Mouse (Mus musculus) ES-Bruce4 (cell line): ENCODE data around the gene Nprl3.
"Not testable (repeated sequence)": the region's sequence is repeated elsewhere in the genome, so short reads cannot be mapped to it uniquely, and the experiment has no call there.

ENCODE experiments used
- CTCF ChIP-seq: IDR thresholded peaks from one replicate; pipeline ENCODE4 v1.8.1; 2011; ENCODE audit warnings: low read depth, low read length
- POLR2A ChIP-seq: IDR thresholded peaks from one replicate; pipeline ENCODE4 v1.8.1; 2011; ENCODE audit warnings: low read length; ENCODE audit not compliant: insufficient read depth

GRCm38 (mm10) chr11:32299865-32300264, 32.4 kb upstream of the Nprl3 start, which contains the start of gene Hbq1a:
- not testable (repeated sequence) for TF ChIP-seq POLR2A
- peak; percentile 62 for TF ChIP-seq CTCF
